Mouse (Mus musculus): ENCODE measurements around the gene Doc2g.
"Not testable (repeated sequence)": the region's sequence is repeated elsewhere in the genome, so short reads cannot be mapped to it uniquely, and the experiment has no call there.

The Doc2g gene

GRCm38 (mm10) chr19:4003112-4003511, at the start of gene Doc2g:
Gene Doc2g, plus strand, starts transcription at chr19:4003313.
- in situ Hi-C loops (cut with MboI, MseI): no loop called here

GRCm38 (mm10) chr19:3955033-3955432, 48.1 kb upstream of the Doc2g start:
- in situ Hi-C loops (cut with MboI, MseI): no loop called here

DNA sequence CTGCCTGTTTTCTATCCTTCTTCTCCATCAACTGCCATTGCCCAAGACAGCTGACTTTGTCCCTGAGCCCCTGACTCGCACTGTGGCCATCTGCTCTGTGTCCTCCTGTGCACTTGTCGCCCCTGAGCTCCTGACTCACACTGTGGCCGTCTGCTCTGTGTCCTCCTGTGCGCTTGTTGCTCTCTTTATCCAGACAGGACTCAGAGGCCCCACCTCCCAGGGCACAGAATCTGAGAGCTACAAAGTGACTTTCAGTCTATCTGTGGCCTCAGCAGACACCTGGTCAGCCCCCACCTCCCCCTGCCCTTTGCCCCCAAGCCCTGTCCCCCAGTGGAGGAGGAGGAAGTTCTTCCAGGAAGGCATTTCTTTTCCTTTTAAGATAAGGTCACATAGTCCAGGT, 47.3 kb upstream of the Doc2g start:
- in situ Hi-C loops (cut with MboI, MseI): no loop called here

DNA sequence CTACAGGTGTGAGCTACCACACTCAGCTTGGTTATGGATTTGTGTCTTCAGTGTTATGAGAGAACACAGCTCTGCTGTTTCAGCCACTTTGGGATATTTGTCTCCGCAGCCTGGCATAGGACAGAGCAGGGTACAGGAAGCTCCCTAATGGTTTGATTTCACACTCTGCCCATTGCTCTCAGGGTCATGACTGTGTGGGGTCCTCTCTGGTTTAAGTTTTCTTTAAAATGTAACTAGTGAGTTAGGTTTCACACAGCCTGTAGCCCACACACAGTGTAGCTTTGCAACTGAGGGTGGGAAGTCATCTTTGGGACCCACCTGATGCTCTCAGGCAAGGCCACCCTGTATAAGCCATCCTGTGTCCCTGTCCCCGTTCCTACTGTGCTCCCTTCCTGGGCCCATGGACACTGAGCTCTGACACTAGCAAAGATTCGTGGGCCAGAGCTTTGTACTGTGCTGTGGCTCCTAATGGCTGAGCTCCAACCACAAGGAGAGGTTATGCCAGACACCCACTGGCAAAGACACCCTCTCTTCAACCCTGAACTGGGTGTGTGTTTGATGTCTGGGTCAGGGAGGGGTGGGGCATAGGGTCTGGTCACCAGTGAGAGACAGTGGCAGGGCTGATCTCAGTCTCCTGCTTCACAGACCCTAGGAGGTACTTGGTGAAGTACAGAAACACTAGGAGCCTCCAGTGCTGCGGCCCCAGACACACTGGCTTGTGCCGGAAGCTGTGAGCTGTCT, 45.6 kb upstream of the Doc2g start:
- in situ Hi-C loops (cut with MboI, MseI): not testable (repeated sequence)

DNA sequence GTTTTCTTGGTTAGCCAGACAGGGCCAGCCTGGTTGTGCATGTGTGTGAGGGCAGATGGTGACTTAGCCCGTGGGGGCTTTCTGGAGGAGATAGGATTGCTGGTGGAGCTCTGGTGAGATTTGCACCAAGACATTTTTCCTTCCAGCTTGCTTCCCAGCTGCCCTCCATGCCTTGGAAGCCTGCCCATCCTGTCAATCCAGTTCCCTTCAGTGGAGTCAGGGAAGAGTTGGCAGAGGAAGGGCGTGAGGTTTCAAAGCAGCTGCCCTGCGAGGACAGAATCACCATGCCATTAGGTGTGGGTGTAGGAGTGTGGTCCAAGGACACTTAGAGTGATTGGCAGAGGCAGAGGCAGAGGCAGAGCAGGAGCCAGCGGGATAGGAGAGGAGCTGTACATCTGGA, 44.6 kb upstream of the Doc2g start, which contains the start of gene Aldh3b3:
Aldh3b3 (plus strand) TSS at position 176 of the 400 bp plus-strand sequence.
- in situ Hi-C loops (cut with MboI, MseI): no loop called here

DNA sequence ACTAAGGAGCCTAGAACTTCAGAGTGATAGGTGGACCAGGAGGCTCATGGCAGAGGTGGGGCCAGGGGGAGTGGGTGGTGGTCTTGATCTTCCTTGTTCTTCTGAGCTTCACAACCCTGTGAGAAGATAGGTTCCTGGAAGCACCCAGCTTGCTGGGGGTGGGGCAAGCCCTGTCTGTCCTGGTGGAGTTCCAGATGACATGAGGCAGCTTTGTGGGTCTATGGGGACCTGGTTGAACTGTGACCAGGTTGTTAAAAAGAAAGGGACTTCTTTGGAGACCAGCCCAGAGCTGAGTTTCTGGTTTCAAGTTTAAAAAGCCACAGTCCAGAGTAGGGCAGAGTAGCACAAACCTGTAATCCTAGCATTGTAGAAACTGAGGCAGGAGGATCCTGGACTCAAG, 44.1 kb upstream of the Doc2g start:
- in situ Hi-C loops (cut with MboI, MseI): no loop called here

GRCm38 (mm10) chr19:3960211-3960610, 42.9 kb upstream of the Doc2g start:
- in situ Hi-C loops (cut with MboI, MseI): no loop called here

DNA sequence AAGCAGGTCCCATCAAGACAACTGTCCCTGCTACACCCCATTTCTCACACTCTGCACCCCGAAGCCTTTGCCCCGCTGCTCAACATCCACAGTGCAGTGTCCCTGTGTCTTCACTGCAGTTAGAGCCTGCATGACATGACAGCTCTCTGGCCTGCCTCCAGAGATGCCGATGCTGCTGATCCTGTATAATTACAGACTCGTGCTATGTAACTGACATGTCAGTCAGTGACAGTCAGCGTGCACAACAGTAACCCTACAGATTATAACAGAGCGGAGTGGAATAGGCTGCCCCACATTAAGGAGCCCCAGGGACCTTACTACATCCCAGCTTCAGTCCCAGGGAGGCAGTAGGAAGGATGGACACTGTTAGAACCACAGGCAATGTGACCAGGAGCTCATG, 41.3 kb upstream of the Doc2g start:
- in situ Hi-C loops (cut with MboI, MseI): not testable (repeated sequence)

GRCm38 (mm10) chr19:3962469-3962868, 40.6 kb upstream of the Doc2g start:
- in situ Hi-C loops (cut with MboI, MseI): no loop called here

GRCm38 (mm10) chr19:3964030-3964429, 39.1 kb upstream of the Doc2g start:
- in situ Hi-C loops (cut with MboI, MseI): no loop called here

DNA sequence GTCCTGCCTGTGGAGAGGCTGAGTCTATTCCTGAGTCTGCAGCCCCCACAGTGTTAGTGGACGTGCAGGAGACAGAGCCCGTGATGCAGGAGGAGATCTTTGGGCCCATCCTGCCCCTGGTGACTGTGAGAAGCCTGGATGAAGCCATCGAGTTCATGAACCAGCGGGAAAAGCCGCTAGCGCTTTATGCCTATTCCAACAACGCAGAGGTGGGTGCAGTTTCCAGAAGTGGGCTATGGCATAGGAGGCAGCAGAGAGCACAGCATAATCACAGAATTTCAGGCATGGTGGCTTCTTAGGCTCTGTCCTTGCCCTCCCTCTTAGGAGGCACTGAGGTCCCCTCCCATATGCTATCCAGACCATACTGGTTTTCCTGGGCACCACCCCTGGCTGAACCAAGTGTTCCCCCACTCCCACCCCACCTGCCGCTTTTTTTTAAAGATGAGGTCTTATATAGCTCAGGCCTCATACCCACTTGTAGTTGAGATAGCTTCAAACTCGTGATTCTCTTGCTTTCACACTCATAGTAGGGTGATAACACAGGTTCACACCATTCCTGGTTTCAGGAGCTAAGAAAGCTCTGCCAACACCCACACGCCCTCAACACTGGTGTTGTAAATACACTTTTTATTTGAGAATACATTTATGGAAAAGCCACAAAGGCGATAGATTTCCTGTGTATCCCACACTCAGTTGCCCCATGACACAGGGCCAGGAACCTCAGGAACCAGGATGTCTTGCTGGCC, 36.6 kb upstream of the Doc2g start:
- in situ Hi-C loops (cut with MboI, MseI): no loop called here

GRCm38 (mm10) chr19:3967258-3967657, 35.9 kb upstream of the Doc2g start:
- in situ Hi-C loops (cut with MboI, MseI): no loop called here

DNA sequence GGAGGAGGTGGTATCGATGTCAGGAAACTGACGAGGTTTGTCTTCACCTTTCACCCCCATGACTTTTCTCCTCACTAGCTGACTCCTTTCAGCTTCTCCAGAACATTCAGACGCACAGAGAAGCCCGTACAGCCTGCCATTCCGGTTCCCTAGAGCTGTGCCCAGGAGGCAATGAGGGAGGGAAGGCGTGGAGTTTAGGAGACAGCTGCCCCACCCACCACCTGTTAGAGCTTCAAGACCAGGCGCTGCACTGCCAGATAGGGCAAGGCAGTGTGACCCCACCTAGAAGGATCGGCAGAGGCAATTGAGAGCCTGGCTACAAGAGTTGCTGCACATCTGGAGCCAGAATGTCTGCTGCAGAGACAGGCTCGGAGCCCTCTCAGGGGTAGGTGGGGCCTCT, 30.9 kb upstream of the Doc2g start, which contains the start of gene Aldh3b2:
Aldh3b2 (plus strand) TSS at position 100 of the 400 bp plus-strand sequence.
- in situ Hi-C loops (cut with MboI, MseI): loop anchor here (5.0 kb wide), 1 partner anchor 345 kb away; no protein-coding TSS in a partner anchor

- in situ Hi-C loops (cut with MboI, MseI): loop anchor here (5.0 kb wide), 1 partner anchor 347 kb away; no protein-coding TSS in a partner anchor
Measured at GRCm38 (mm10) chr19:3974608-3975007, 28.5 kb upstream of the Doc2g start.

DNA sequence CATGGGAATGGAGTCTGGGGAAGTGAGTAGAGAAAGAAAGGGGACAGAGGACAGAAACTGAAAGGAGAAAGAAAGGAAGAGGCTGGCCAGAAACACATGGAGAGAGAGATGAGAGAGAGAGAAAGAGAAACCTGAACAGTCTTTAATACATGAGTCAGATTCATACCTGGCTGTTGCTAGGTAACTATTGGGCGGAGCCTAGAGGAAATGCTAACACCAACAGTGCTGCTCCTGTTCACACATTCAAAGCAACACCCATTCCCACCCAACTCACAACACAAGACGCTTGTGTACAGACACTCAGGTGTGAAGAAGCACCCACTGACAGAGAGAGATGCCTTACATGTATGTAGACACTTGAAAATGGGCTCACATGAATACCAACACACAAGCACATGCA, 27.2 kb upstream of the Doc2g start:
- in situ Hi-C loops (cut with MboI, MseI): no loop called here

DNA sequence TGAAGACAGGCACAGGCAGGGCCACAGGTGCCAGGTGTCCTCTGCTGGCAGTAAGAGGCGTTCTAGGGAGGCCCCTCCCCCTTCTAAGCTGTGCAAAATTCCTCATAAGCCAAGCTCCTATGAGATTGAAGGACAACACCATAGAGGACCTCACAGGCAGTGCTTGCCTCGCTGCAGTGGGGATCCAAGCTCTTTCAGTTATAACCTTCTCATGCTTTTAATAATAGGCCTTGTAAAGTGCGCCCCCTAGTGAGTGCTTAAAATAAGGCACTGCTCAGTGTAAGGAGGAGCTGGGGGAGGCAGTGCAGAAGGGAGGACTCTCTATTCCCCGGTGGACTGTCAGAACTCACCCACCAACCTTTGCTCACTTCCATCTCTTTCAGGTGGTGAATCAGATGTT, 22.8 kb upstream of the Doc2g start:
- in situ Hi-C loops (cut with MboI, MseI): no loop called here

DNA sequence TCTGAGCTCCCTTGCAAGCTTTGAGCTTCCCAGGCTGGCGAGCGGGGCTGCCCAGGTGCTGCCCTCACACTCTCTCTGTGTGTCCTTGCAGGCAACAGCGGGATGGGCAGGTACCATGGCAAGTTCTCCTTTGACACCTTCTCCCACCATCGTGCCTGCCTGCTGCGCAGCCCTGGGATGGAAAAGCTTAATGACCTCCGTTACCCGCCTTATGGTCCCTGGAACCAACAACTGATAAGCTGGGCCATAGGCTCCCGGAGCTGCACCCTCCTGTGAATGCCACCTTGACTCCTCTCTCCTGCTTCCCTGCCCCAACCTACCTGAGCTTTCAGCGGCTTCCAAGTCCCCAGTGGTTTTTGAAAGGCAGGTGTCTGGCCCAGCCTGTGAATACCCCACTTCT, 22.2 kb upstream of the Doc2g start:
- in situ Hi-C loops (cut with MboI, MseI): no loop called here

DNA sequence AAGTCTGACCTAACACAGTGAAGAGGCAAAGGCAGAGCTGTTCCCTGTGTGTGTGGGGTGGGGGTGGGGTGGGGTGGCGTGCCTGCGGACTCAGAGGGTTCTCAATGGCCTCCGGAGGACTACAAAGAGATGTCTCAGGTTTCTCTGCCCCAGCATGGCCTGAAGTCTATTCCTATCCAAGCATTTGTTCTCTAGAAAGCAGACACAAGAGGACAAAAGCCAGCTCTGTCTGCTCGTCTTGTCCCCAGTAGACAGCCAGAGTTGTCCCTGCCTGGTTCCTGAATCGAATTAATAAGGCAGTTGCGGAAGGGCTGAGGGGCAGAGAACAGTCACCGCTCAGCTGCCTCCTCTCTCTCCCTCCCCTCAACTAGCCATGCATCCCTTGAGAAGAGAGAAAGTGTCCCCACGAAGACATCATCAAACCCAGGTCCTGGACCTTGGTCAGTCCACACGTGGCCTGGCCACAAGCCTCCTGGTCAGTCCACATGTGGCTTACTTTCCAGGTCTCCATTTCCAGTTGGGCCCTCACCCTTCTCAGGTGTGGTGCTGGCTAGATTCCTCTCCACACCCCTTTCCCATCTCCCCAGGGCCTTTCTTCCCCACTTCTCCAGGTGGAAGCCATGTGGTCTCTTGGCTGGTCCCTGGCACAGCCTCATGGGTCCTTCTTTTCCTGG, 19.4 kb upstream of the Doc2g start:
- in situ Hi-C loops (cut with MboI, MseI): no loop called here

GRCm38 (mm10) chr19:3985261-3985681, 17.8 kb upstream of the Doc2g start:
- in situ Hi-C loops (cut with MboI, MseI): no loop called here

GRCm38 (mm10) chr19:3986334-3986733, 16.8 kb upstream of the Doc2g start, which contains the start of gene Acy3:
Gene Acy3, plus strand, starts transcription at chr19:3986570.
- in situ Hi-C loops (cut with MboI, MseI): no loop called here

DNA sequence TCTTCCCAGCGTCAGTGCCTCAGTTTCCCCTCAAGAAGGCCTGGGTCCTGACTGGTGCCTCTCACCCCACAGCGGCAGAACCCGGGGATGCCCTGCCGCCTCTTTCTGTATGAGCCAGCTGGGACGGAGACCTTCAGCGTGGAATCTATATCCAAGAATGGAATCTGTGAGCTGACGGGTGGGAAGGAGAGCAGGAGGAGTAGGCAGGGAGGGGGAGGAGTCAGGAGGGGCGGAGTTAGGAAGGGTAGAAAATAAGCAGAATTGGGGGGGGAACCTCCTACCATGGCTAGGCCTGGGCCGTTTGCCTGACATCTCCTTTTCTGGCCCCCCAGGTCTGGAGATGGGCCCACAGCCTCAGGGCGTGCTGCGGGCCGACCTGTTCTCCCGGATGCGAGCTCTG, 15.0 kb upstream of the Doc2g start:
- in situ Hi-C loops (cut with MboI, MseI): no loop called here

- in situ Hi-C loops (cut with MboI, MseI): no loop called here
Measured at GRCm38 (mm10) chr19:3988750-3989149, 14.4 kb upstream of the Doc2g start.

Data from T-helper 2 cell (primary cell).